Mouse (Mus musculus) myocyte (in vitro differentiated cells): ENCODE results near the gene Btbd6.

Experiments used
- CEBPB ChIP-seq: IDR thresholded peaks from 2 replicates; pipeline ENCODE4 v1.6.1; 2011; ENCODE audit warnings: mild to moderate bottlenecking, moderate library complexity; ENCODE audit not compliant: poor library complexity, insufficient read depth, severe bottlenecking
- MAX ChIP-seq: IDR thresholded peaks from one replicate; pipeline ENCODE4 v1.6.1; 2011; ENCODE audit warnings: low read depth, mild to moderate bottlenecking, control low read depth
- MYOD1 ChIP-seq, 3 experiments: IDR thresholded peaks; one replicate each; pipeline ENCODE4 v1.6.1; 2011; ENCODE audit warnings: control low read depth in 2 of 3, low read depth in 2 of 3, mild to moderate bottlenecking in 2 of 3, moderate library complexity in 1 of 3; ENCODE audit not compliant: insufficient read length in 2 of 3, control insufficient read depth in 1 of 3
- POLR2A ChIP-seq: IDR thresholded peaks from one replicate; pipeline ENCODE4 v1.6.1; 2011; ENCODE audit warnings: low read depth, mild to moderate bottlenecking, control low read depth, moderate library complexity; ENCODE audit not compliant: insufficient read length

DNA sequence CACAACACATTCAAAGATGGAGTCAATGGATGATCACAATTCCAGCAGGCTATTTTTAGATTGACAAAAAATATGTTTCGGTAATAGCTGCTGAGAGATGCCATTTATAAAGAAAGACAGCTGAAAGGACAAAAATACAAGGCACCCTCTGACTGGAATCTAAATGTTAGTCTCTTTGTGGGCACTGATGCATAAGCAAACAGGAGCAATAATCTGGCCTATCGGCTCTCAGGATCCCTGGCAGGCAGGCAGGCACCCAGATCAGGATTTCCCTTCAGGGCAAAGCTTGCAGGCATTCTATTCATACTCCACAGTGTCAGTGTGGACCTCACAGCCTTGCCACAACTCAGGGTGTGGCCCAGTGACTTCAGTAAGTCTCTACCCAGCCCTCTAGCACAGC is 5.7 kb downstream of the Btbd6 start:
- TF ChIP-seq POLR2A = no peak
- no peak for TF ChIP-seq CEBPB
- no peak for TF ChIP-seq MAX
- no peak for TF ChIP-seq MYOD1 (IDR thresholded peaks at IDR 0.05; ENCODE audit: control insufficient read depth in 1 of 3, insufficient read length in 2 of 3, low read depth in 2 of 3)
